In the genomic region with DNA sequence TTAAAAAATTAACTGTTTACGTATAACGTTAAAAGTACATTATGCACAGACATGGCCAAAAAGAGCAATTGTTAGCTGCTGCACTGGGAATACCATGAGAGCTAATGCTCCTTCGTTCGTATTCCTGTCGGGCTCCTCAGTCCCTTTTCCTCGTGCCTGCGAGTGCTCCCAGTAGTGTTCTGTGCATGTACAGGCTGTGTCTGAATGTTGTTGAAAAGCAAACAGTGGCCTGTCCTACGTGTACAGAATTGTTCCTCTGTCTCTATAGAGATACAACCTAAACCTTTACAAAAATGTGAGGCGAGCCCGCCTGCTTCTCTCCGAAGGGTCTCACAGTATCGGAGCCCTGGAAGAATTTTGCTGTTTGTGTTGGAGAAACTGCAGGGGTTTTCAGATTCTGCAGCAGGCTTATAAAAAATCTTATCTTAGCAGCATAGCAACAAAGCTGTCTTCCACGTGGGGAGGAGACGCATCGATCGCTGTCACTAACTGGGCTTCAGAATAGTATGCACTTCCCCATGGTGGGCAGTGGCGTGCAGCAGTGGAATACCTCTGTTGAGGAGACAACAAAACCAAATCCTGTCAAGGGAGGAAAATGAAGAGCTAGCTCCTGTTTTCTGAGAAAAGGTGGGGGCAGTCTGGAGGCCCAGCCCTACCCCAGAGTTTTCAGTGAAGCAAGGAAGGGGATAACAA, we compare ENCODE assay signal across 22 mouse cellular contexts.
A peak's percentile ranks its signal among the peaks of the same experiment; 100 is the strongest.
DNase-seq lines count a peak whose midpoint lies in the region; ATAC-seq lines count a peak whose summit lies in the region.
"Had no signal": no experiment of that assay in that cellular context is flagged by ENCODE, and none has a peak within 500 bp of the region (broad histone marks: within the 10 kb centered on the region; RNA-seq: fewer than 3 reads in every experiment).

No protein-coding gene starts in this region.

- no peak overlapping the region for H3K4me3 ChIP-seq in embryonic facial prominence, embryonic 13.5 days
- no peak overlapping the region for H3K4me3 ChIP-seq in embryonic facial prominence, embryonic 10.5 days
- H3K4me3 ChIP-seq in hindbrain, embryonic 13.5 days, result no peak overlapping the region
- H3K4me3 ChIP-seq in hindbrain, embryonic 10.5 days, result no peak overlapping the region
- H3K4me3 ChIP-seq in neural tube, embryonic 13.5 days, result no peak overlapping the region
- H3K4me3 ChIP-seq in neural tube, embryonic 14.5 days (ENCODE audit: low read depth, low read length), result no peak overlapping the region
- no peak overlapping the region for H3K4me3 ChIP-seq in kidney, embryonic 14.5 days (ENCODE audit: low read length)
- H3K4me3 ChIP-seq: forebrain, embryonic 13.5 days; limb, embryonic 13.5 days had no signal

- H3K4me2 ChIP-seq in embryonic facial prominence, embryonic 13.5 days, result no peak overlapping the region
- no peak overlapping the region for H3K4me2 ChIP-seq in hindbrain, embryonic 13.5 days
- no peak overlapping the region for H3K4me2 ChIP-seq in neural tube, embryonic 13.5 days
- no peak overlapping the region for H3K4me2 ChIP-seq in neural tube, embryonic 14.5 days (ENCODE audit: low read depth, low read length)
- no peak overlapping the region for H3K4me2 ChIP-seq in kidney, embryonic 14.5 days (replicated peaks; ENCODE audit: low read depth, low read length)
- H3K4me2 ChIP-seq: forebrain, embryonic 13.5 days; limb, embryonic 13.5 days had no signal

- H3K27me3 ChIP-seq in embryonic facial prominence, embryonic 13.5 days, result no peaks in the 10 kb centered on the region
- peaks cover 55% of the 10 kb centered on the region for H3K27me3 ChIP-seq in embryonic facial prominence, embryonic 10.5 days (replicated peaks; ENCODE audit: low read depth, poor library complexity, severe bottlenecking)
- peaks cover 91% of the 10 kb centered on the region for H3K27me3 ChIP-seq in hindbrain, embryonic 13.5 days
- H3K27me3 ChIP-seq in hindbrain, embryonic 10.5 days (ENCODE audit: insufficient read depth, poor library complexity, severe bottlenecking), result peaks cover 83% of the 10 kb centered on the region
- H3K27me3 ChIP-seq in neural tube, embryonic 13.5 days, result peaks cover 98% of the 10 kb centered on the region
- peaks cover 41% of the 10 kb centered on the region for H3K27me3 ChIP-seq in neural tube, embryonic 14.5 days (ENCODE audit: control insufficient read depth, insufficient read depth, low read length)
- no peaks in the 10 kb centered on the region for H3K27me3 ChIP-seq in kidney, embryonic 14.5 days (ENCODE audit: control insufficient read depth, insufficient read depth, low read length)
- H3K27me3 ChIP-seq: forebrain, embryonic 13.5 days; limb, embryonic 13.5 days had no signal

- H3K36me3 ChIP-seq in embryonic facial prominence, embryonic 13.5 days, result no peaks in the 10 kb centered on the region
- H3K36me3 ChIP-seq in embryonic facial prominence, embryonic 10.5 days (replicated peaks), result no peaks in the 10 kb centered on the region
- H3K36me3 ChIP-seq in hindbrain, embryonic 13.5 days, result no peaks in the 10 kb centered on the region
- no peaks in the 10 kb centered on the region for H3K36me3 ChIP-seq in hindbrain, embryonic 10.5 days
- no peaks in the 10 kb centered on the region for H3K36me3 ChIP-seq in neural tube, embryonic 13.5 days
- no peaks in the 10 kb centered on the region for H3K36me3 ChIP-seq in neural tube, embryonic 14.5 days (ENCODE audit: control insufficient read depth, insufficient read depth, low read length)
- no peaks in the 10 kb centered on the region for H3K36me3 ChIP-seq in kidney, embryonic 14.5 days (ENCODE audit: control insufficient read depth, insufficient read depth, low read length)
- H3K36me3 ChIP-seq: G1E; limb, embryonic 13.5 days had no signal

- ATAC-seq in embryonic facial prominence, embryonic 13.5 days (ENCODE audit: insufficient number of reproducible peaks, insufficient read depth, low FRiP score, low TSS enrichment, low read depth), result no peak
- 0 out of 2 replicates have a peak, but pooled peaks have one; percentile 28 for ATAC-seq in hindbrain, embryonic 13.5 days (ENCODE audit: low FRiP score)
- ATAC-seq in neural tube, embryonic 13.5 days (ENCODE audit: low read depth), result peak; percentile 67; the same call in 1 of the 2 replicates
- no peak for ATAC-seq in neural tube, embryonic 14.5 days (ENCODE audit: low read depth)
- no peak for ATAC-seq in kidney, embryonic 14.5 days (ENCODE audit: low FRiP score, low TSS enrichment)
- ATAC-seq: CD4-positive, CD25-positive, alpha-beta regulatory T cell, adult 4 months; forebrain, embryonic 13.5 days had no signal

- peaks cover 10% of the 10 kb centered on the region; the same call in 1 of the 2 replicates for H3K4me1 ChIP-seq in embryonic facial prominence, embryonic 13.5 days
- H3K4me1 ChIP-seq in embryonic facial prominence, embryonic 10.5 days, result peaks cover 30% of the 10 kb centered on the region
- peaks cover 15% of the 10 kb centered on the region for H3K4me1 ChIP-seq in hindbrain, embryonic 13.5 days (replicated peaks)
- H3K4me1 ChIP-seq in hindbrain, embryonic 10.5 days (replicated peaks), result peaks cover 16% of the 10 kb centered on the region
- peaks cover 25% of the 10 kb centered on the region for H3K4me1 ChIP-seq in neural tube, embryonic 13.5 days (replicated peaks)
- H3K4me1 ChIP-seq in neural tube, embryonic 14.5 days (ENCODE audit: control insufficient read depth, insufficient read depth, low read length), result no peaks in the 10 kb centered on the region
- H3K4me1 ChIP-seq in kidney, embryonic 14.5 days (ENCODE audit: control insufficient read depth, insufficient read depth, low read length), result no peaks in the 10 kb centered on the region

- WGBS in embryonic facial prominence, embryonic 13.5 days, result 72% methylated on average over 17 of the region's 17 CpGs
- WGBS in embryonic facial prominence, embryonic 10.5 days, result 84% methylated on average over 17 of the region's 17 CpGs
- 49% methylated on average over 17 of the region's 17 CpGs for WGBS in hindbrain, embryonic 13.5 days
- 77% methylated on average over 17 of the region's 17 CpGs for WGBS in hindbrain, embryonic 10.5 days
- 57% methylated on average over 17 of the region's 17 CpGs for WGBS in neural tube, embryonic 13.5 days
- 64% methylated on average over 17 of the region's 17 CpGs for WGBS in neural tube, embryonic 14.5 days
- WGBS in kidney, embryonic 14.5 days, result 74% methylated on average over 17 of the region's 17 CpGs

- no peaks in the 10 kb centered on the region for H3K9me3 ChIP-seq in embryonic facial prominence, embryonic 13.5 days
- H3K9me3 ChIP-seq in embryonic facial prominence, embryonic 10.5 days, result no peaks in the 10 kb centered on the region
- H3K9me3 ChIP-seq in hindbrain, embryonic 13.5 days, result no peaks in the 10 kb centered on the region
- no peaks in the 10 kb centered on the region for H3K9me3 ChIP-seq in hindbrain, embryonic 10.5 days
- H3K9me3 ChIP-seq in neural tube, embryonic 13.5 days, result no peaks in the 10 kb centered on the region
- H3K9me3 ChIP-seq in neural tube, embryonic 14.5 days (ENCODE audit: control insufficient read depth, low read length), result no peaks in the 10 kb centered on the region
- no peaks in the 10 kb centered on the region for H3K9me3 ChIP-seq in kidney, embryonic 14.5 days (ENCODE audit: control insufficient read depth, low read length)
- H3K9me3 ChIP-seq: forebrain, embryonic 13.5 days; limb, embryonic 13.5 days had no signal

- no peak for DNase-seq in embryonic facial prominence, embryonic 10.5 days (ENCODE audit: low spot score)
- no peak for DNase-seq in hindbrain, embryonic 10.5 days (ENCODE audit: low spot score)
- DNase-seq in neural tube, embryonic 10.5 days (ENCODE audit: extremely low spot score, low spot score), result no peak
- DNase-seq: cerebellum, adult 9-10 months; heart, adult 11 months; kidney, adult 18-20 months; kidney, postnatal 25 days; layer of hippocampus, adult 9-11 months; lung, adult 18-20 months; lung, postnatal 4 days; retina, postnatal 1 day; spleen, adult 18-20 months; thymus, adult 2 months had no signal

- no peak overlapping the region for H3K9ac ChIP-seq in embryonic facial prominence, embryonic 13.5 days
- H3K9ac ChIP-seq in hindbrain, embryonic 13.5 days, result peak overlapping the region; percentile 3; the same call in 1 of the 2 replicates
- no peak overlapping the region for H3K9ac ChIP-seq in neural tube, embryonic 13.5 days
- H3K9ac ChIP-seq in neural tube, embryonic 14.5 days (replicated peaks; ENCODE audit: low read depth, low read length), result no peak overlapping the region
- no peak overlapping the region for H3K9ac ChIP-seq in kidney, embryonic 14.5 days (ENCODE audit: low read depth, low read length)
- H3K9ac ChIP-seq: forebrain, embryonic 13.5 days; limb, embryonic 13.5 days had no signal

- peak overlapping the region; percentile 3; the same call in 1 of the 2 replicates for H3K27ac ChIP-seq in embryonic facial prominence, embryonic 13.5 days
- H3K27ac ChIP-seq in embryonic facial prominence, embryonic 10.5 days (replicated peaks), result no peak overlapping the region
- H3K27ac ChIP-seq in hindbrain, embryonic 13.5 days, result no peak overlapping the region; the same call in 1 of the 2 replicates
- H3K27ac ChIP-seq in hindbrain, embryonic 10.5 days, result no peak overlapping the region
- no peak overlapping the region; the same call in 1 of the 2 replicates for H3K27ac ChIP-seq in neural tube, embryonic 13.5 days (replicated peaks)
- H3K27ac ChIP-seq in neural tube, embryonic 14.5 days (ENCODE audit: low read depth, low read length), result peak overlapping the region; percentile 11
- no peak overlapping the region for H3K27ac ChIP-seq in kidney, embryonic 14.5 days (ENCODE audit: low read depth, low read length)
- H3K27ac ChIP-seq: forebrain, embryonic 13.5 days; limb, embryonic 13.5 days had no signal

Comparison
In these comparisons a context has a peak if more than half of its experiments do, and no peak if none do; other contexts are left out.
1. ATAC-seq: peak in hindbrain, embryonic 13.5 days (single experiment) and neural tube, embryonic 13.5 days (single experiment); none in embryonic facial prominence, embryonic 13.5 days (single experiment), neural tube, embryonic 14.5 days (single experiment) and kidney, embryonic 14.5 days (single experiment).
2. H3K27ac ChIP-seq: peak in embryonic facial prominence, embryonic 13.5 days (single experiment) and neural tube, embryonic 14.5 days (single experiment); none in embryonic facial prominence, embryonic 10.5 days (single experiment), hindbrain, embryonic 13.5 days (single experiment), hindbrain, embryonic 10.5 days (single experiment), neural tube, embryonic 13.5 days (single experiment) and kidney, embryonic 14.5 days (single experiment).